Mouse (Mus musculus) ES-E14 (cell line): ENCODE results near the gene Ints11. TPM values are rescaled to one million over a fixed set of nuclear protein-coding genes. Genes with fewer than 3 reads are reported as not detected.

Source experiments
- DNase-seq: peaks from one replicate; pipeline ENCODE4 v3.0.0-alpha.2; 2013; ENCODE audit warnings: low read depth, low spot score
- H3K27ac ChIP-seq: 2 replicates; pipeline ENCODE4 v1.5.1; 2012; ENCODE audit warnings: low read depth, mild to moderate bottlenecking, low read length, moderate library complexity, mixed read lengths; ENCODE audit not compliant: poor library complexity, insufficient read depth, severe bottlenecking
- H3K36me3 ChIP-seq: 2 replicates; pipeline ENCODE4 v1.6.1; 2012; ENCODE audit warnings: mild to moderate bottlenecking, low read length, moderate library complexity, mixed read lengths; ENCODE audit not compliant: control insufficient read depth, poor library complexity, insufficient read depth, severe bottlenecking
- H3K4me1 ChIP-seq, 2 experiments: fragments of 150-350 bp in 1 of 2; sonication (generic) in 1 of 2; 2 replicates each; pipeline ENCODE4 v1.6.1; 2012; ENCODE audit warnings: low read length in 2 of 2, mild to moderate bottlenecking in 1 of 2, mixed read lengths in 1 of 2; ENCODE audit not compliant: control insufficient read depth in 2 of 2, insufficient read depth in 2 of 2, poor library complexity in 1 of 2
- H3K4me3 ChIP-seq, 2 experiments: fragments of 150-350 bp in 1 of 2; sonication (generic) in 1 of 2; 2 replicates each; pipeline ENCODE4 v1.5.1; 2012; ENCODE audit warnings: low read length in 2 of 2, low read depth in 1 of 2, mild to moderate bottlenecking in 1 of 2, mixed read lengths in 1 of 2; ENCODE audit not compliant: insufficient read depth in 1 of 2, poor library complexity in 1 of 2, severe bottlenecking in 1 of 2
- H3K9ac ChIP-seq: 2 replicates; pipeline ENCODE4 v1.6.1; 2012; ENCODE audit warnings: low read depth, mild to moderate bottlenecking, low read length, mixed read lengths; ENCODE audit not compliant: poor library complexity, insufficient read depth, severe bottlenecking
- H3K9me3 ChIP-seq: fragments of 150-350 bp; sonication (generic); 2 replicates; pipeline ENCODE4 v1.6.1; 2012; ENCODE audit warnings: low read depth, mild to moderate bottlenecking, low read length; ENCODE audit not compliant: control insufficient read depth, insufficient read depth
- CHD2 ChIP-seq: IDR thresholded peaks from 2 replicates; pipeline ENCODE4 v1.6.1; 2014; ENCODE audit warnings: mild to moderate bottlenecking, low read depth, low read length, inconsistent platforms
- HCFC1 ChIP-seq: IDR thresholded peaks from 2 replicates; pipeline ENCODE4 v1.6.1; 2012; ENCODE audit warnings: low read length, inconsistent platforms, borderline replicate concordance; ENCODE audit not compliant: insufficient read depth
- MAFK ChIP-seq: IDR thresholded peaks from 2 replicates; pipeline ENCODE4 v1.6.1; 2014; ENCODE audit warnings: mild to moderate bottlenecking, low read depth, low read length, inconsistent platforms; ENCODE audit not compliant: insufficient read depth
- ZC3H11A ChIP-seq: IDR thresholded peaks from 2 replicates; pipeline ENCODE4 v1.6.1; 2012; ENCODE audit warnings: low read depth, mild to moderate bottlenecking, inconsistent platforms, low read length, borderline replicate concordance
- ZNF384 ChIP-seq: IDR thresholded peaks from 2 replicates; pipeline ENCODE4 v1.6.1; 2012; ENCODE audit warnings: low read depth, low read length, inconsistent platforms
- in situ Hi-C, 2 experiments: fragments of 600-800 bp; cut with MboI; formaldehyde crosslinking; loops; one replicate each; pipeline ENCODE4 v1.15.1; 2025; ENCODE audit warnings: low sequenced_read_pairs in 2 of 2, inconsistent platforms in 1 of 2; ENCODE audit not compliant: unreplicated experiment in 2 of 2
- total RNA-seq: library from RNA; depleted of rRNA; stranded (reverse); fragments of 300-350 nt; gene quantifications from 2 replicates; pipeline ENCODE4 v1.2.3, GENCODE M21; 2012

Ints11 gene
- total RNA-seq, 1 experiment, result 106 TPM

GRCm38 (mm10) chr4:155901205-155901604, 31.9 kb downstream of the Ints11 start:
- no peak for TF ChIP-seq ZNF384
- no peak for TF ChIP-seq MAFK
- no peak for TF ChIP-seq HCFC1
- TF ChIP-seq CHD2, result no peak
- TF ChIP-seq ZC3H11A, result no peak
- H3K27ac ChIP-seq, result no peak overlapping the region
- H3K4me1 ChIP-seq, result no peaks in the 10 kb centered on the region
- no peak overlapping the region for H3K4me3 ChIP-seq
- H3K9me3 ChIP-seq, result no peaks in the 10 kb centered on the region
- no peak overlapping the region for H3K9ac ChIP-seq
- in situ Hi-C loops, result no loop called here
- DNase-seq, result no peak
- peaks cover 35% of the 10 kb centered on the region for H3K36me3 ChIP-seq

DNA sequence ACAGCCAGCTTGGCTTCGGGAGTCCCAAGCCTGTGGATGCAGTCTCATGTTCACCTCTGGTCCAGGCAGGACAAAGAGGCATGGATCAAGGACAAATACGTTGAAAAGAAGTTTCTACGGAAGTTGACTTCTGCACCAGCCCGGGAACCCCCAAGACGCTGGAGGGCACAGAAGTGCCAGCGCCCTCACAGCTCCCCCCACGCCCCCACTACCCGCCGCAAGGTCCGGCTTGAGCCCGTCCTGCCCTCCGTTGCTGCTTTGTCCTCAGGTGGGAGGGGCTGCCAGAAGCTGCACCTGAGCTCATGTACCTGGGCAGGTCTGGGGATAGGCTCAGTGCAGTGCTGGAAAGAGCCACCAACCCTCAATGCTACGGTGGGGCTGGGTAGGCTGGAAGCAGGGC, 33.9 kb downstream of the Ints11 start:
- in situ Hi-C loops, result no loop called here
- H3K36me3 ChIP-seq, result peaks cover 31% of the 10 kb centered on the region
- no peak overlapping the region for H3K4me3 ChIP-seq
- H3K4me1 ChIP-seq, result no peaks in the 10 kb centered on the region
- no peak overlapping the region for H3K9ac ChIP-seq
- H3K9me3 ChIP-seq, result no peaks in the 10 kb centered on the region
- H3K27ac ChIP-seq, result no peak overlapping the region
- TF ChIP-seq CHD2 (no peak), ZNF384 (no peak), ZC3H11A (no peak), HCFC1 (no peak), MAFK (no peak)
- DNase-seq, result no peak

- in situ Hi-C loops, result no loop called here
- H3K9me3 ChIP-seq, result no peaks in the 10 kb centered on the region
- no peak overlapping the region for H3K4me3 ChIP-seq
- peak; percentile 60 for DNase-seq
- H3K4me1 ChIP-seq, result no peaks in the 10 kb centered on the region
- peaks cover 27% of the 10 kb centered on the region for H3K36me3 ChIP-seq
- H3K9ac ChIP-seq, result no peak overlapping the region
- H3K27ac ChIP-seq, result no peak overlapping the region
- TF ChIP-seq ZNF384 (no peak), CHD2 (no peak)
Observed at GRCm38 (mm10) chr4:155904318-155905102, 35.2 kb downstream of the Ints11 start.

DNA sequence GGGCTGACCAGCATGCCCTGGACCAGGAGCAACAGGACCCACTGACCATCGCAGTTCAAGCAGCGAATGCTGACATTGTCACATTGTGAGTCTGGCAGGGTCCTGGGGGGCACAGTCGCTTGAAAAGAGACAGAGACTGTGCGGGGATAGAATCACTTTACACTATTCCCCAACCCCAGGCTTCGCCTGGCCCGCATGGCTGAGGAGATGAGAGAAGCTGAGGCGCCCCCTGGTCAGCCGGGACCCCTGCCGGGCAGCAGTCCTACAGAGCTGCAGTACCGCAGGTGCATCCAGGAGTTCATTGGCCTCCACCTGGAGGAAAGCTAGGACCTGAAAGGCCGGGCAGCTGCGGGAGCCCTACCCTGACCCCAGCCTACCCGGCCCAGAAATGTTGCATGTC, 36.3 kb downstream of the Ints11 start:
- Histone ChIP-seq H3K4me1 (no peaks in the 10 kb centered on the region), H3K9me3 (no peaks in the 10 kb centered on the region), H3K27ac (no peak overlapping the region), H3K36me3 (peaks cover 24% of the 10 kb centered on the region), H3K9ac (no peak overlapping the region), H3K4me3 (no peak overlapping the region)
- in situ Hi-C loops, result no loop called here
- DNase-seq, result no peak
- TF ChIP-seq CHD2 (no peak), ZNF384 (no peak), HCFC1 (no peak), MAFK (no peak), ZC3H11A (no peak)

GRCm38 (mm10) chr4:155906125-155906524, 36.8 kb downstream of the Ints11 start:
- Histone ChIP-seq H3K4me3 (no peak overlapping the region), H3K9me3 (no peaks in the 10 kb centered on the region), H3K9ac (no peak overlapping the region), H3K4me1 (no peaks in the 10 kb centered on the region), H3K27ac (no peak overlapping the region), H3K36me3 (peaks cover 21% of the 10 kb centered on the region)
- no peak for TF ChIP-seq ZC3H11A
- no peak for TF ChIP-seq ZNF384
- no peak for TF ChIP-seq CHD2
- no peak for TF ChIP-seq MAFK
- TF ChIP-seq HCFC1, result no peak
- DNase-seq, result no peak
- in situ Hi-C loops, result no loop called here
